Mouse (Mus musculus): ENCODE measurements around the gene Pnkp. TPM values are rescaled to one million over a fixed set of nuclear protein-coding genes. Genes with fewer than 3 reads are reported as not detected.

Gene Pnkp
- total RNA-seq (2021) = 10 to 100 TPM; 26.4 to 27.3 TPM

GRCm38 (mm10) chr7:44857042-44857552 is at the start of gene Pnkp:
Gene Pnkp, plus strand, starts transcription at chr7:44857139.
- DNase-seq (ENCODE audit: low spot score in 2 of 2) = peak; percentile 92 to 97
- intact Hi-C loops (cut with DNase I) = loop anchor here (1.0 kb wide), 1 partner anchor 12 kb away; the partner anchor contains the start of gene Ptov1

- intact Hi-C loops (cut with DNase I) = no loop called here
- no peak for DNase-seq (ENCODE audit: low spot score in 2 of 2)
These were observed 48.0 kb upstream of the Pnkp start for GRCm38 (mm10) chr7:44808927-44809326.

DNA sequence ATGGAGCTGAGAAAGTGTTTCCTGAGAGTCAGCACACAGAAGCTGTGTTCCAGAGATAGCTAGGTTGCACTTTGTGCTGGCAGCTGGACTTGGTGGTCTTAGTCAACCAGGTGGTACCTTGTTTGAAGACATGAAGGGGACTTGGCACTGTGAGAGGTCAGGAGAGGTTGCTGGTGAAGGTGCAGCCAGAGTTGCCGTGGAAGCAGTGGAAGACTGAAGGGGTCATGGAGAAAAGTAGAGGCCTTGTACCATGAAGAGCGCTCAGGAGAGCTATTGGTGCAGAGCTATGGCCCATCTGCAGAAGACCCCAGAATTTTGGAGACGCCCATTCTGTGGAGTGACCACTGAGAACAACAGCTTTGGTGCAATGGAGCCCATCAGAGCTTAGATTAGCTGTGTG is 47.5 kb upstream of the Pnkp start:
- no peak for DNase-seq (ENCODE audit: low spot score in 2 of 2)
- intact Hi-C loops (cut with DNase I) = no loop called here

DNA sequence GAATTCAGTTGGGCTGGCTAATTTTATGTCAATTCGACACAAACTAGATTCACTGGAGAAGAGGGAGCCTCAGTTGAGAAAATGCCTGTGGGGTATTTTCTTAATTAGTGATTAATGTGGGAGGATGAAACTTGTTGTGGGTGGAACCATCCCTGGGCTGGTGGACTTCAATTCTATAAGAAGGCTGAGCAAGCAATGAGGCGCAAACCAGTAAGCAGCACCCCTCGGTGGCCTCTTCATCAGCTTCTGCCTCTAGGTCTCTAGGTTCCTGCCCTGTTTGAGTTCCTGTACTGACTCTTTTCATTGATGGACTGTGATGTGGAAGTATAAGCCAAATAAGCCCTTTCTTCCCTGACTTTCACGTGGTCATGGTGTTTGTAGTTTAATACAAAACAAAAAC is 46.6 kb upstream of the Pnkp start:
- intact Hi-C loops (cut with DNase I) = loop anchor here (5.0 kb wide), 1 partner anchor 38 kb away; no protein-coding TSS in a partner anchor
- DNase-seq (ENCODE audit: low spot score in 2 of 2) = no peak

DNA sequence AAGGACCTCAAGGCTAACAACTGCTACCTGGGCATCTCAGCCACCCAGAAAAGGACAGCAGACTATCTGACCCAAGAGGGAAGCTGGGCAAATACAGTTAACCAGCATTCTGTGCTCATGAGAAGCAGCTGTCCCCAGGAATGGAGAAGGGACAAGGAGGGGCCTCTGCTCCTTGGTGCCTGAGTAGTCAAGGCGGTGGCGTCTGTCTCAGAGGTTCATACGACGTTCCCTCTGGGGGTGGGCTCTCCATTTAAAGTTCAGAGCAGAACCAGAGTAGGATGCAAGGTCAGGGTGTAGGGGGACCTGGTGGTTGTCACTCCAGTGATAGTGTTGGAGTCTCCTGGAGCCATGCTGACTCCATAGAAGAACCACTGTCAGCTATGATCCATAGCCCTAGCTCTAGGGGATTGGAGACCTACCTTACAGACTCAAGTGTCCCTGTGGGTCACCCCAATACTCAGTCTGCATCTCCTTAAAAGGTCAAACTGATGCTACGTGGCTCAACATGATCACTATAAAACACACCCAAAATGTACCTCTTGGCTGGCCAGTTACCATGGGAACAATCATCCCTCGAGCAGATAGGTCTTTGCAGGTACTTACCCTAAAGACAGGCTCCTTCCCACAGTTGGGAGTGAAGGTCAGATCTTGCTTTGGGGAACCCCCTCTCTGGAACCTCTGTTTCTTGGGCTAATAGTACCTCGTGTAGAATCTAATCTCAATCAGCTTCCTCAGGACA is 46.0 kb upstream of the Pnkp start:
- intact Hi-C loops (cut with DNase I) = loop anchor here (5.0 kb wide), 1 partner anchor 39 kb away; no protein-coding TSS in a partner anchor
- DNase-seq (ENCODE audit: low spot score in 2 of 2) = no peak

- DNase-seq (ENCODE audit: low spot score in 2 of 2) = no peak
- intact Hi-C loops (cut with DNase I) = loop anchor here (5.0 kb wide), 1 partner anchor 40 kb away; no protein-coding TSS in a partner anchor
These were observed 44.2 kb upstream of the Pnkp start for GRCm38 (mm10) chr7:44812651-44813325.

- intact Hi-C loops (cut with DNase I) = loop anchor here (2.0 to 5.0 kb wide), 2 partner anchors 42 to 65 kb away; partner anchors contain the start of gene Vrk3
- no peak for DNase-seq (ENCODE audit: low spot score in 2 of 2)
These were observed 43.0 kb upstream of the Pnkp start for GRCm38 (mm10) chr7:44813985-44814384.

DNA sequence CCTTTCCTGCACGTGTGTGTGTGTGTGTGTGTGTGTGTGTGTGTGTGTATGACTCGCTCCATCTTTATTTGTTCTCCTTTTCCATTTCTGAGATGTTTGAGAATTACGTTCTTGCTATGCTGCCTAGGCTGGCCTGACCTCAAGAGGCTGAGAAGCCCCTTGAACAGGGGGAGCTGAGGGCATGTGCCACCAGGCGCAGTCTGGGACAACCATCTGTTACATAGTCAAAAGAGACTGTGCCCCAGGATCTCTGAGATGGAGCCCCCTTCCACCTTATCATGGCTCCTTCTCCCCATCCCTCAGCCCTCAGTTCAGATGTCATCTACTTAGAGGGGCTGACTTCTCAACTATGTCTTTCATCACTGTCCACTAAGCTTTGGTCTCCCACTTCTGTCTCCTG is 42.5 kb upstream of the Pnkp start:
- intact Hi-C loops (cut with DNase I) = loop anchor here (2.0 to 5.0 kb wide), 2 partner anchors 42 to 66 kb away; partner anchors contain the start of gene Vrk3
- DNase-seq (ENCODE audit: low spot score in 2 of 2) = no peak

DNA sequence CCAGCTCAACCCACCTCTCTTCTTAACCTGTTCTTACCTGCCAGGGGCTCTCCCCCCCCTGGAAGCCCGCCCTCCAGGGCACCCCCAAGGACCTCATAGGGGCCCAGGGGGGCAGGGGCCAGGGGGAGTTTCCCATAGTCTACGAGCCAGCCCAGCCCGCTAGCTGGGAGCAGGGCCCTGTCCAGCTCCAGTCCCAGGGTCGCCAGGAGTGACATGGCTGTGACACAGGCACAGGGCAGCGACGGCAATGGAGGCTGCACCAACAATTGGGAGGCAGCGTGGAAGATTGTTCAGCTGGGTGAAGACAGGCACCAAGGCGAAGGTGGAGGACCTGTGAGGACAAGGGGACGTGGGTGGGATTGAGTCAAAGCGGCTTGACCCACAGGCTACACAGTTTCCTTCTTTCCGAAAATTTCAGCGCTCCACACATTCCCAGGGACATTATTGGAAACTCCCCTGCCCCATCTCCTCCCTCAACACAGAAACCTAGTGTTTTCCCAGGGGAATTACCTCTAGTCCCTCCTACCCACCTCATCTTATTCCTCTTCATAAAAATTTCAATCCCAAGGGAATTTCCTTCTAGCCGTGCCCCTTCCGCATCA is 41.9 kb upstream of the Pnkp start:
- intact Hi-C loops (cut with DNase I) = loop anchor here (2.0 to 5.0 kb wide), 2 partner anchors 43 to 66 kb away; partner anchors contain the start of gene Vrk3

GRCm38 (mm10) chr7:44815721-44816469 is 41.0 kb upstream of the Pnkp start, which contains the start of the genes Nup62 and Il4i1:
Gene Nup62, plus strand, starts transcription at chr7:44816088.
Gene Il4i1, plus strand, starts transcription at chr7:44816387.
- DNase-seq (ENCODE audit: low spot score in 2 of 2) = peak; percentile 98 to 99
- intact Hi-C loops (cut with DNase I) = loop anchor here (2.0 kb wide), 1 partner anchor 67 kb away; the partner anchor contains the start of gene Vrk3

More for the DNA sequence above, 41.9 kb upstream of the Pnkp start:
- no peak for DNase-seq (ENCODE audit: low spot score in 2 of 2)

DNA sequence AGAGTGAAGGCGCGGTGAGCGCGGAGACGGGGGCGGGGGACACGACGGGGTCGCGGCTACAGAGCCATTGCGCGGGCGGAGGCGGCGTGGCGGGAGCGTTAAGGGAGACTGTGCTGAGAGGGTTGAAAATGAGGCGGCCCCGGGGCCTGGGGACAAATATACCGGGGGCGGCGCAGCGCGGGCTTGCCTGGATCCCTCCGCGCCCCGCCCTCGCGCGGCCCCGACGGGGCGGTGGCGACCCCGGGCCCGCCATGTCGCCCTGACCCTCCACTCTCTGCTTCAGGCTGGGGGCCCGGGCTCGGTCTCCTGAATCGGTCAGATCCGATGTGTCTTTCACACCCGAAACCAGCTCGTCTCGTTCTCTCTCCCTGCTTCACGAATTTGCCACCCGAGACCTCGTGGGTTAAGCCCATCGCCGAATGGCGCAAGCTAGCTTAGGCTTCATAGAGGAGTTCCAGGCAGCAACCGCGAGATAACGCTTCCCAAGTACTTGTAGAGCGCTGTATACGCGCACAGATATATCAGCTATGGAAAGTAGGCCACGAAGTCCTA is 40.4 kb upstream of the Pnkp start, which contains the start of gene Atf5:
Atf5 (minus strand) TSS at position 189 of the 552 bp plus-strand sequence.
- peak; percentile 47 to 49 for DNase-seq (ENCODE audit: low spot score in 2 of 2)
- intact Hi-C loops (cut with DNase I) = no loop called here

- no peak for DNase-seq (ENCODE audit: low spot score in 2 of 2)
- intact Hi-C loops (cut with DNase I) = no loop called here
These were observed 39.5 kb upstream of the Pnkp start for GRCm38 (mm10) chr7:44817441-44817840.

DNA sequence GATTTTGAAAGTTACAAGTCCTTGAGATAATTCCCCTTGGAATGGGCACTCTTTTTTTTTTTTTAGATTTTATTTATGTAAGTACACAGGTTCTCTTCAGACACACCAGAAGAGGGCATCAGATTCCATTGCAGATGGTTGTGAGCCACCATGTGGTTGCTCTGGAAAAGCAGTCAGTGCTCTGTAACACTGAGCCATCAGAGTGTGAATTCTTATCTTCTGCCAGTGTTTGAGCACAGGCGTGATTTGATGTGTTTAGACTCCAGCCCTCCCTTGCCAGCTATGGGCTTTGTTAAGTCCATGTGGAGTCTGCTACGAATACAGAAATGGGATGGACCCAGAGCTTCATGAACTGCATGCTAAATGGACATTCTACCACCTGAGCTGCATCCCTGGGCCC is 38.8 kb upstream of the Pnkp start:
- intact Hi-C loops (cut with DNase I) = no loop called here
- peak in 1 of 2 experiments; percentile 51 for DNase-seq (ENCODE audit: low spot score in 2 of 2)

DNA sequence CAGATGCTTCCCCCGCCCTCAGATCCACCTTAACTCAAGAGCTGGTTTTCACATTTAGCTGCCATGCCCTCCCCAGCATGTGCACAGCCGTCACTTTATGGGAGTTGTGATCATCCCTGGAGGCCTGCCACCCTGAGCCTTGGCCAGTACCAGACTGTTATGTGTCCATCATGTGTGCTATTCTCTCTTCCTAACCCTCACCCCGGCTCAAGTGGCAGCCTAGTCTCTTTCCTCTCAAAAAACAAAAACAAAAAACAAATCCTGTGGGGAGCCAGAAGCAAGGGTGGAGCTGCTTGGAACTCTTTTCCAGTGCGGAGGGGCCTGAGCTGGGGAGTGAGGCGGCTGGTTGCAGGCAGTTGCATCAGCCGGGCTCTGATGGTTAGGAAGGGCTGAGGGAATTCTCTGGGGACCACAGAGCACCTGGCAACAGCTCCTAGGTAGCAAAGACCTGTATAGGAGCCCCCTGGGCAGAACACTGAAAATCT is 38.1 kb upstream of the Pnkp start:
- intact Hi-C loops (cut with DNase I) = no loop called here
- peak in 1 of 2 experiments; percentile 30 for DNase-seq (ENCODE audit: low spot score in 2 of 2)

- DNase-seq (ENCODE audit: low spot score in 2 of 2) = peak in 1 of 2 experiments; percentile 2
- intact Hi-C loops (cut with DNase I) = no loop called here
These were observed 37.5 kb upstream of the Pnkp start for GRCm38 (mm10) chr7:44819391-44819790.

DNA sequence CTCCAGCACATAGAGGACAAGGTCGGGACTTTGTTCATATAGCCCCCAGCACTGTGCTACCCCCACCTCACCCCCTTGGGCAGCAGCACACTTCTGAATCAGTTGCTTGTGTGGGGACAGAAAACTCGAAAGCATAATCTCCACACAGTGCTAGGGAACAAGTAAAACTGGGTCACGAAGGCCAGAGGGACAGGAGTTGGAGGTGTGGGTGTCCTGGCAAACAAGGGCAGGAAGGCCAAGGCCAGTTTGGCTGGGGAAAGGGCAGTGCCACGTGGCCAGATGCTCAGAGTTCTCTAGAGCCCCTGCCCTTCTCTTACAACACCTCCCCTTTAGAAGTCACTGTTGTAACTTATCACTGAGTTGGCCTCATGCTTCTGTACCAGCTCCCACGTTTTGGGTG is 37.1 kb upstream of the Pnkp start:
- DNase-seq (ENCODE audit: low spot score in 2 of 2) = no peak
- intact Hi-C loops (cut with DNase I) = no loop called here

- intact Hi-C loops (cut with DNase I) = no loop called here
- DNase-seq (ENCODE audit: low spot score in 2 of 2) = no peak
These were observed 36.4 kb upstream of the Pnkp start for GRCm38 (mm10) chr7:44820525-44820924.

DNA sequence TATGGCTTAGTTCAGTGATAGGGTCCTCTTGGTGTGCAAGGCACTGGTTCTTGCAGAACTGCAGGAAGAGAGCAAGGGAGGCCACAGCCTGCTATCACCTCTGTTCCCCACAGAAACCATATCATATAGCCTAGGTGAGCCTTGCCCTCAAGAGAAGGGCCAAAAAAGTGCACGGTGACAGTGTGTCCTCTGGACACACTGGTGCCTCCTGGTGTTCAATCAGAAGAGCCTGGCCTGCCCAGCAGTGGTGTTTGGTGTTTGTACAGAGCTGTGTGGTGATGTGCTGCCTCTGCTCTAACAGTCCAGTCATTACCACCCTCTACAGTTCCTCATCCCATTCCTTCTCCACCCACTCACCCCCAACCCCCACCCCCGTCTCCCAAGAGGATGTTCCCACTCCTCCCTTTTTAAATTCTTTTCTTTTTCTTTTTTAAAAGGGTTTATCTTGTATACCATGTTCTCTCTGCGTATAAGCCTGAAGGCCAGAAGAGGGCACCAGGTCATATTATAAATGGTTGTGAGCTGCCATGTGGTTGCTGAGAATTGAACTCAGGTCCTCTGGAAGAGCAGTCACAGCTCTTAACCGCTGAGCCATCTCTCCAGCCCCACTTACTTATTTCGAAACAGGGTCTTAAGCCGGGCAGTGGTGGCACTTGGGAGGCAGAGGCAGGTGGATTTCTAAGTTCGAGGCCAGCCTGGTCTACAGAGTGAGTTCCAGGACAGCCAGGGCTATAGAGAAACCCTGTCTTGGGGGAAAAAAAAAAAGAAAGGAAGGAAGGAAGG is 35.1 kb upstream of the Pnkp start:
- intact Hi-C loops (cut with DNase I) = no loop called here
- no peak for DNase-seq (ENCODE audit: low spot score in 2 of 2)
